Mouse (Mus musculus) adipocyte (in vitro differentiated cells): Measurements from ENCODE around the gene Gm9964.
A peak's percentile ranks its signal among the peaks of the same experiment; 100 is the strongest.
"Not testable (repeated sequence)": the region's sequence is repeated elsewhere in the genome, so short reads cannot be mapped to it uniquely, and the experiment has no call there.

Experiments used
- DNase-seq: peaks from one replicate; pipeline ENCODE4 v3.0.0-alpha.2; 2016; ENCODE audit warnings: low spot score

The Gm9964 gene

DNA sequence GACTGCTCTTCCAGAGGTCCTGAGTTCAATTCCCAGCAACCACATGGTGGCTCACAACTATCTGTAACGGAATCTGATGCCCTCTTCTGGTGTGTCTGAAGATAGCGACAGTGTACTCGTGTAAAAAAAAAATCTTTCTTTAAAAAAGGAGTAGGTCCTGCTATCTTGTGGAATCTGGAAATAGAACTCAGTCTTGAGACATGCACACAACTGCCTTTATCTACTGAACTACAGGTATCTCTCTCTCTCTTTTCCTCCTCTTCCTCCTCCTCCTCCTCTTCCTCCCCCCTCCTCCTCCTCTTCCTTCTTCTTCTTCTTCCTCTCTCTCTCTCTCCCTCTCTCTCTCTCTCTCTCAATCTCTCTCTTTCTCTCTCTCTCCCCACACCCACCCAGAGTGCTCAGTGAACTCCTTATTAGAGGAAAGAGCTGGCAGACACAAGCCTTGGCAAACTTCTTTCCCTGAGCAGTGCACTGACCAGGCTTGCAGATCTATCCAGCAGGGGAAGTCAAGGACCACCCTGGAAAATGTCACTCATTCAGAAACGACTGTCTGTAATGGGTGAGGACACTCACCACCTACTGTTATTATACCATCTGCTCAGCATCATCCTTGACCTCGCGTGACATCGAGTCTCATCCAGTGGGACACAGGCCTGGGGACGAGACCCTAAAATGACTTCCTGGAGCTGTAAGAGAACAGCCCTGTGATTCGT is 3.2 kb upstream of the Gm9964 start:
- DNase-seq = peak; percentile 36

DNA sequence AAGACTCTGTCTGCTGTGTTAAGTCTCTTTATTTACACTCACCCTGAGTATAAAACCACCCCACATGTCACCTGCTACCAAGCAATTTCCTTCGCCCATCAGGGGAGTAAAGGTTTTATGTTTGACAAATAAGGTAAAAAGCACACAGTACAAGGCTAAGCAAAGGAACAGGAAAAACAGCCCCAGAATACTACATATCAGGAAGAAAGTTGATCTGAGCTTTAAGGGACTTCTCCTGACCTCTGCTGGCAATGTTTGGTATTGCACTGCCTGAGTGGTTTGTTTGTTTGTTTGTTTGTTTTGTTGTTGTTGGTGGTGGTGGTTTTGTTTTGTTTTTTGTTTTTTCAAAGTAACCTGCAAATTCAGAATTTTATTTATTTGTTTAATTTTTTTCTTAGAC is 539 bp downstream of the Gm9964 start:
- peak; percentile 76 for DNase-seq

DNA sequence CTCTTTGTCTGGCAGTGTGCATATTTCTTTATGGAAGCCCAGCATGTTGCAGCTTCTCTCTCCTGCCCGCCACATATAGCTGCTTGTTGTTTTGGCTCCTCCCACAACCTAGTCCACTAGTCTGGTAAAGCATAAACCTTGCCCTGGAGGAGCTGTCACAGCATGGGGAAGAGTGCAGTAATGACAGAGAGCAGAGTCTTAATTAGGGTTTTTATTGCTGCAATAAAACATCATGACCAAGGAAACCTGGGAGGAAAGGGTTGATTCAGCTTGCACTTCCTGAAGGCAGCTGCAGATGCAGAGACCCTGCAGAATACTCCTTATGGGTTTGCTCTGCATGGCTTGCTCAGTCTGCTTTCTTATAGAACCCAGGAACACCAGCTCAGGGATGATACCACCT is 2.7 kb downstream of the Gm9964 start:
- no peak for DNase-seq

DNA sequence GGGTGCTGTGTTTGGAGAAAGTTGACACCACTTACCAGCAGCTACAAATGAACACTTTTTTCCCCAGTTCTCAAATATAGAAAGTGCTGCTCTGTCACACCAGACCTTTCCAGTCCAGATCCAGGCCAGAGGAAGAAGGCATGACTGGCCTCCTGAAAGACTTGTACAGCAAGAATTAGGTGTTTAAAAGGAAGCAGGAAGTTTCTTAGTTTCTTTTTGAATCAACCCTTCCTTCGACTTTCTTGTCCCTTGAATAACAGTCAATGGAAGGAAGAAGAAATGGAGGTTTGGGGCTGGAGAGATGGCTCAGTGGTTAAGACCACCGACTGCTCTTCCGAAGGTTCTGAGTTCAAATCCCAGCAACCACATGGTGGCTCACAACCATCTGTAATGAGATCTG is 3.7 kb downstream of the Gm9964 start:
- DNase-seq = no peak

DNA sequence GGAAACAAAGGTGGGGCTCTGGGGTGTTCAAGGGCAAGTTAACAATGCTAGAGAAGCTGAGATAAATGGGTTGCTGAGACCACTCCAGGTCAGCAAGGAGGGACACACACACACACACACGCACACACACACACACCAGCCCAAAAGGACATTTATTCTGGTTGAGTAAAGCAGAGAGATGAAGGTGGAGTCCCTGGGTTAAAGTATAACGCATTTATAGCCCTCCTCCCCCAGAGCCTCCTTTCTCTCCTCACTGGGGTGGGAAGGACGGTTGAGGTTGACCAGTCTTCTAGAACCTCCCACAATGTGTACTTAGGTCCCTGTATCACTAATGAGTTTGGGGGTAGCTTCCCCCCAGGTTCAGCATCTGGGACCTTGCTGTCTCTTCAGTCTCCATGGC is 4.6 kb downstream of the Gm9964 start:
- DNase-seq = no peak

DNA sequence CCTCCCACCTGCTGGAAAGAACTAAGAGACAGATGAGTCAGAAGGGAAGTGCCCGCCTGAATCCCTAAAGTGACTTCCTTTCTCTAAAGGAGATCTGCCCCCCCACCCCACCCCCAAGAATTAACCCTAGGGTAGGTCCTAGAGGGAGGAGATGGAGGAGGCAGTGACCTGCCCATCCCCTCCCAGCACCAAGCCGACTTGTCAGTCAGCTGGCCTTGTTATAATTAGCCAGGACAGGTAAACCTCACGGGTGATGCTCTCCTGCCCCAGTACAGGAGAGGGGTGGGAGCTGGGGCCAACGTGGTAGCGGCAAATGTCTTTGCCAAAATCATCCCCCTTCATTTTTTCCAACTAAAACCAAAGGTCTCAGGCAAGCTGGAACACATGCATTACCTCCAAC is 5.1 kb downstream of the Gm9964 start:
- no peak for DNase-seq

DNA sequence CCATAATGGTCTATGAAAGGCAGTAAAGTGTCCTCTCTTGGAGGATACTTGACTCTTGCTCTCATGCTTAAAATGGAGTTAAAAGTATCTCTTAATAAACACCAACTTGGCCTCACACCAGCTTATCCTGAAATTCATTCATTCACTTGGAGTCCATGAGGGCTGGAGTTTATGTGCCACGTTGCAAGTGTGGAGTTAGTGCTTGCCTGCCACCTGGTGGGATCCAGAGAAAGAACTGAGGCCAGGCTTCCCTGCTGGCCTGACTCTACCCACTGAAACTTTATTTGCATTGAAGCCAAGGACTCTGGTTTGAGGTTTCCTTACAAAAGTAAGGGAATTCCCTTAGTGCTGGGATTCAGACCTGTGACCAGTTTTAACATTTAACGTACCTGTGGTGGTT is 6.2 kb downstream of the Gm9964 start:
- DNase-seq = peak; percentile 86

DNA sequence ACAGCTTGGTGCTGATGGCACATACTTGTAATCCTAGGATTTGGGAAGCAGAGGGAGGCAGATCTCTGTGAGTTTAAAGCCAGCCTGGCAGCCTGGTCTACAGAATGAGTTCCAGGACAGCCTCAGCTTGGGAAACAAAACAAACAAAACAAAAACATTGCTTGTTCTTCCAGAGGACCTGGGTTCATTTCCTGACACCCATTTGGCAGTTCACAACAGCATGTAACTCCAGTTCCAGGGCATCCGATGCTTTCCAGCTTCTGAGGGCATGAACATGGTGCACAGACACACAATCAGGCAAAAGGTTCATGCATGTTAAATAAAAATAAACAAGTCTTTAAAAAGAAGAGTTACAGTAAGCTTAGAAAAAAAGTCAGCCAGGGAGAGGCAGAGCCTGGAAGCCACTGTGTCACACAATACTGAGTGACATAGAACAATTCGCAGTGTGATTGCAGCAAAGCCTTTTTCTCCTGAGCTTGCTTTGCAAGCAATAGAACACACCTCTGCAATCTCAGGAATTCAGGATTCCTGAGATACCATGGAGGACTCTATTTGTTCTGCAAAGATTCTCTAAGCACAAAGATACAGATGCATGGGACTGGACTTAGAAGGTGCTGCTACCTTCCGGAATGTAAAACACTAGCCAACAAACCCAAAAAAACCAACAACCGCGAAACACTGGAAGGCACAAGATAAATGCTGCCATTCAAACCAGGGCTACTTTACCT is 7.6 kb downstream of the Gm9964 start:
- DNase-seq = peak; percentile 89

DNA sequence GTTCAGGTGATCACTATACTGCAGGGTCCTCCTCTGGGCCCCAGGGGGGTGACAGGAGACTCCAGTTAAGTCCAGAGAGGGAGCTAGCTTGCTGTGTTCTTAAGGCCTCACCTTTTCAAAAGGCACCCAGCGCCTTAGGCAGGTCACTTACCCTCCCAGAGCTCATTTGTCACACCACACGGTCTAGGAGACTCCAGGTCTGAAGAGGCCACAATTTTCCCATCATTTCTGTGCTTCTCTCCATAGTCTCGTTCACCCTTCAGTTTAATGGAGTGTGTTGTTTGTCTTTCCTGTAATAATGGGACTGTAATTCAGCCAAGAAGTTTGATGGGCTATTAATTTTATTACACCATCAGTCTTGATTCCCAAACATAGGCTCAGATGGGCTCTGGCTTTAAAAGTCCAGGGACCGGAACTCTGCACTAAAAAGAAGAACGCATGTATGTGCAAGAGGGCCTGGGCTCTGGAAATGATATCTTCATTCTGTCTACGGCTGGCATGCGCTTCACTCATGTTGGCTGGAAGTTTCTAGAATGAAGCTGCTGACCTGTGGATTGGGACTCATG is 8.3 kb downstream of the Gm9964 start:
- DNase-seq = peak; percentile 49

DNA sequence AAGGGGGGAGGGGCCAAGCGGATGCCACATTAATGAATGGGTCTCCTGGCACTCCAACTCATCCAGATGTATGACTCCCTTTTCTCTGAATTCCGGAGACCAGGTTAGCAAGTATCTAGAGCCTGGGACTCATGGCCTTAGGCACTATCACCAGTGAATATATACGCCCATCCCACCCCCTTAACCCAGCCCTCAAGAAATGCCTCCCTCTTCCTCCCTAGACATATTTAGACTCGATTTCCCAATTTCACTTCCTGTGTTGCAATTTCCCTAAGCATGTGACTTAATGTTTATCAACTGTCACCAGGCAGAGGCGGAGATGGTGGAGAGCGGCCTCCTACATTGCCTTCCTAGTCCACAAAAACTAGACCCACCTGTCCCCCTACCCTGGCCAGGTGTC is 9.3 kb downstream of the Gm9964 start:
- peak; percentile 75 for DNase-seq

DNA sequence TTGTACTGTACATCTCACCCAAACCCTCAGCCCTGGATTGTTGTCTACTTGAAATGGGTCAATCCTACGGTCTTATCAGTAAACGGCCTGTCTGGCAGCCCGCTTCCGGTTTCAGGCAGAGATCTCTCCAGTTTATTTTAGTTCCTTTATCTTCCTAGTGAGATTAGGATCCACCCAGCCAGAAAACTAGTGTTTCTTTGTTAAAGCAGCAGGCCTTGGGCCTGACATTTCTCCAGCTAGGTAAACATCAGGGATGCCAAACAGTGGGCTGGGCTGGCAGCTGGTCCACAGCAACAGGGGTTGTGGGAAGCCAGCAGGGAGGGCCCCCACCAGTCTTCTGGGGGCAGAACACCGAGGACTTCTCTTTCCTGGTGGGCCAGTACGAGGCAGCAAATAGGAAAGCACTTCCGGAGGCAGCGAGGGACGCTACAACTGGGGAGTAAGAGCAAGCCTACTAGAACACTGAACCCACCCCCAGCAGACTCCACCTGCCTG is 10.4 kb downstream of the Gm9964 start:
- DNase-seq = no peak

DNA sequence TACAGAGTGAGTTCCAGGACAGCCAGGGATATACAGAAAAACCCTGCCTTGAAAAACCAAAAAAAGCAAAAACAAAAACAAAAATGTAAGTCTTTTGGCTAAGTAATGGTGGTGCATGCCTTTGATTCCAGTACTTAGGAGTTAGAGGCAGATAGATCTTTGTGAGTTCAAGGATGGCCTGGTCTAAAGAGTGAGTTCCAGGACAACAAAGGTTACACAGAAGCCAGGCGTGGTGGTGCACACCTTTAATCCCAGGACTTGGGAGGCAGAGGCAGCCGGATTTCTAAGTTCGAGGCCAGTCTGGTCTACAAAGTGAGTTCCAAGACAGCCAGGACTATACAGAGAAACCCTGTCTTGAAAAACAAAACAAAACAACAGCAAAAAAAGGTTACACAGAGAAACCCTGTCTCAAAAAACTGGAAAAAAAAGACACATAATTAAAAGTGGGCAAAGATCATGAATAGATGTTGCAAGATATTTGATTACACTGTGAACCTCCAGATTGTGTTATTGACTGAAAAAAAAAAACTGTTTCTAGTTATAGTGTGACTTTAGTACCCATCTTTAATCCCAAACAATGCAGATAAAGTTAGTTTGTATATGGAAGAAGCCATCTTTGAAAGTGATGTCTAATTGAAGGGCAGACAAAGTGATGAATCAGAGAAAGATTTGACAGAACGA is 13.2 kb downstream of the Gm9964 start:
- DNase-seq = no peak

DNA sequence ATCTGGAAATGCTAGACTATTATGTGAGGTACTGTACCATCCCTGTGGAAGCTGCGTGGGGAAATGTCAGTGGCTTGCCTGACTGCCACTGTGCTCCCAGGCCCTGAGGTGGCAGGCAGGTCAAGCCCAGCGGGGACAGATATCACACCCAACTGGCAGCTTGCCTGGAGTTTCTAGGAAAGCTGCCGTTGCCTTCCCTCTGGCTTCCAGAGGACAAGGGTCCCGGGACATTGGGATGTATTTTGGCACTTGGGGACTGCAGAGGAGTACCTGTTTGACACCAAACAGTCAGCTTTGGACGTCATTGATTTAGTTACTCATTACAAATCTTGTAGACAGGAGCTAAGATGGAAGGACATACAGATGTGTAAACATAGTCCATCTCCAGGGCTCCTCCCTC is 15.3 kb downstream of the Gm9964 start:
- peak; percentile 45 for DNase-seq

DNA sequence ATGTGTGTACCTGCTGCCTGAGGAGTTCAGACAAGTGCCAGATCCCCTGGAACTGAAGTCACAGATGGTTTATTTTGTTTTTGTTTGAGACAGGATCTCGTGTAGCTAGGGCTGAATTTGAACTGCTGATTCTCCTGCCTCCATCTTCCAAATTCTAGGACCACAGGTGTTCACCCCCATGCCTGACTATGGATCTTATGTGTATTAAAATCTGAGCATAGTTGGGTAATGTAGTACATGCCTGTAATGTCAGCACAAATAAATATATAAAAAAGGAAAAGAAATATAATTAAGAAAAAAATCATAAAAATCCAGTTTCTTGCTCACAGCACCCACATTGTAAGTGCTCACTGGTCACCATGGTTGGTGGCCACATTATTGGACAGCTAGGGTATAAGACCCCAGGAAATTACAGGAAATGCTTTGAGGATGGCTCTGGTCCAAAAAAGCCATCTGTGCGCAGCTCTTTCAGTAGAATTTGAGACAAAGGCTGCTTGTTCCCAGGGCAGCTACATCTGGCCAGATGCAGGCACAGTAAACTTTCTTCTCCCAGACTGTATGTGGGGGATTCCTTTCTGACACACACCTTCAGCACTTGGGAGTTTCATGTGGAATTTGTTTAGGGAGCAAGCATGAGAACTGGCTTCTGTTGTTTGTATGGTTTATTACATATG is 16.8 kb downstream of the Gm9964 start:
- DNase-seq = no peak

DNA sequence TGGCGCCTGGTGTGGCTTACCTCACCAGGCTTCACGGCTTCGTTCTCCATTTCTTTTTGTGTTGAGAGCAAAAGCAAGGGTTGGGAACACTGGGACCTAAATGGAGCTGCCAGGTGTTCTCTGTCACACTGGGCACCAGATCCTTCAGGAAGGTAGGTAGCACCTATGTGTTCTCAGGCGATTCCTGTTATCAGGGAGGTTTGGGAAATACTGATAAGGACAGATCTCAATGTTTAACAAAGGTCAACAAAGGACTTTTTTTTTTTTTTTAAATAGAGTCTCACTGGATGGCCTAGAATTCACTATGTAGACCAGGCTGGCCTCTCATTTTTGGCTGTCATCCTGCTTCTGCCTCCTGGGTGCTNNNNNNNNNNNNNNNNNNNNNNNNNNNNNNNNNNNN is 22.9 kb downstream of the Gm9964 start:
- no peak for DNase-seq

DNA sequence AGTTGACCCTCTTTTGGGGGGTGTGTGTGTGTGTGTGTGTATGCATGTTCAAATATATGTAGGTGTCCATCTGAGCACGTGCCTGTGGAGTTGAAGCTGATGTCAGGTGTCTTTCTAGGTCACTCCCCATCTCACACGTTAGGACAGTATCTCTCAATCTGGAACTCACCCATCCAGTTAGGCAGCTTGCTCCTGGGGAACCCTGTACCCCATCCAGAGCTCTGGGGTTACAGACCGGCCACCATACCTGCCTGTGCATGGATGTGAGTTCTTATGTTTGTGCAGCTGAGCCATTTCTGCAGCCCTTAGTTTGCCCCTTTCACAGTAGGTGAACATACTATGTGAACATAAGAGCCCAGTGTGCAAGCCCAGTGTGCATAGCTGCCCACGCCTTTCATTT is 23.7 kb downstream of the Gm9964 start:
- DNase-seq = no peak

DNA sequence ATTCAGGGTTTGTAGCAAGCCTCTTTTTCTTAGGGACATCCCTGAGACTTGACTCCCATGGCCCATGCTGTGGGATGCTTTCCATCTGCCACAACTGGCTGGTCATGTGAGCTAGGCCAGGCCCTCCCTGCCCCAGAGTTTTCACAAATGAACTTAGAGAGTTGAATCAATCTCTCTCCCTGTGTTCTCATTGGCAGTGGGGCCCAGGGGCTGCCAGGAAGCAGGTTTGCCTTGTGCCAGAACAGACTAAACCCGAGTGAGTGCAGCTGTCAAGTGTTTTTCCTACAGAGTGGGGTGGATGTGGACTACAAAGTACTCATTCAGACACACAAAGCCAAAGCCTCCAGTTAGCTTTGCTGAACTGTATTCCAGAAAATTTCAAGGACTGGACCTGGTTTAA is 29.5 kb downstream of the Gm9964 start:
- no peak for DNase-seq

DNA sequence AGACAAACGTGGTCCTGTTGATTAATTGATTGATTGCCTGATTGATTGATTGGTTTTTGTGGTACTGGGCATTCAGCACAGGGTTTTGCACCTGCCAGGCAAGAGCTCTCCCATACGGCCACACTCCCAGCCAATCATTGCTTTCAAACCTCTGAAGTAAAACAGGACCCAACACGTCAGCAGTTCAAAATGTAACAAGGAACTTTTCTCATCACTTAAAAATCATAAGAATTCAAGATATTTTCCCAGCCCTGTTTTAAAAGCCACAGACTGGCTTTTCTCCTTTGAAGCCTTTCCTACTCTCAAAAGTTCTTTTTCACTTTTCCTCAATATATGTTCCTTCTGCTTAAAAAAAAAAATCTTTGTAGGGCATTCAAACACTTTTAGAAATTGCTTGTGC is 32.3 kb downstream of the Gm9964 start:
- no peak for DNase-seq

DNA sequence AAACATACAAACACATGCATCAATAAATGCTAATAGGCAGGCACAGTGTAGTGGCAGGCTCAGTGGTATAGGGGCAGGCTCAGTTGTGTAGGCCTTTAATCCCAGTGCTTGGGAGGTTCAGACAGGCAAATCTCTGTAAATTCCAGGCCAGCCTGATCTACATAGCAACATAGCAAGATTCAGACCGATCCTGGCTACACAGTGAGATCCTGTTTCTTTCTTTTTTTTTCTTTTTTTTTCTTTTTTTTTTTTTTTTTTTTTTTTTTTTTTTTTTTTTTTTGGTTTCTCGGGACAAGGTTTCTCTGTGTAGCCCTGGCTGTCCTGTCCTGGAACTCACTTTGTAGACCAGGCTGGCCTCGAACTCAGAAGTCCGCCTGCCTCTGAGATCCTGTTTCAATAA is 36.6 kb downstream of the Gm9964 start:
- DNase-seq = not testable (repeated sequence)

DNA sequence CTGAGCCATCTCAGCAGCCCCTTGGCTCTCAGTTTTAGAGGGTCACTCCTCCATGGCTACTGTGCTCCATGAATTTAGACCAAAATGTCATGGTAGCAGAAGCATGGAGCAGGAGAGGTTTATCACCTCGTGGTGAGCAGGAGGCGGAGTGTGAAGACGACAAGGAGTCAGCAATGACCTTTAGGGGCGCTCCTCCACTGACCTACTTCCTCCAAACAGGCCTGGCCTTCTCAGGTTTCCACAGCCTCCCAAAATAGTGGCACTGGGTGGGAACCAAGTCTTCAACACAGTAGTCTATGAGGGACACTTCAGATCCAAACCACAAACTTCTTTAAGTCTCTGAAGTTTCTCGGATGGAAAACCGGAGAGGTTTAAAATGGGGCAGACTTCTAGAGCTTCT is 38.0 kb downstream of the Gm9964 start:
- no peak for DNase-seq

DNA sequence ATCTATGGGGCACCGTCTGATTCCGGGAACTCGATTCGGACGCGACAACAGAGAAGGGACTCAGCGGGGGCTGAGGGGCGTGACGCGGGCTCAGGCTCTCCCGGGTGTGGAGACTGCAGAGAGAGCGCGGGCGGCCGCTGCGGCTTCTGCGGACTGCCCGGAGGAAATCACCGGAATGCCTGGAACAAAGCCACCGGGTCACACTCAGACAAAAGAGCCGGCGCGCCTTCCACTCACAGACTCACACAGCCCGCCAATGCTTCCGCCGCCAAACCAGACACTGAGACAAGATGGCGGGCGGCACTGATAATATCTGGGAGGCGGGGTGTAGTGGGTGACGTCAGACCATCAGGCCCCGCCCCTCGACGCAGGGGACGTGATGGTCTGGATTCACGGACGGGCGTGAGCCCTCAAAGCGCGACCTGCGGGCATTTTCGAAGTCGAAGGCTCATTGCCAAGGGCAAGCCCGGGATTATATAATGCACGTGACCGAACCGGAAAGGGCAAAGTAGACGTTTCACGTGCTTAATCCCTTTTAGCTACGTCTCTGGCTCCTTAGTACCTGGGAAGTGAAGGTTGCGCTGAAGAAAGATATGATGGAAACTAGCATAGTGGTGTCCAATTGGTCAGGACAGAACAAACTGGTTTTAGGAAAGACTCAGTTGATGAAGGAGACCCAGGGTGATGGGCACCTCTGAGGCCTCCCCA is 42.2 kb downstream of the Gm9964 start, which contains the start of gene Wsb1:
Gene Wsb1 (minus strand): TSS at position 281 of the 708 bp plus-strand sequence.
- DNase-seq = peak; percentile 92
